Mouse (Mus musculus) embryonic facial prominence, embryonic 11.5 days (tissue): ENCODE measurements around the gene Ddx10. TPM values are rescaled to one million over a fixed set of nuclear protein-coding genes. Genes with fewer than 3 reads are reported as not detected.

Experiments used
- ATAC-seq: fragments of 200-750 bp; cut with Nextera tagmentation; replicated peaks from 2 replicates; pipeline ENCODE4 v1.8.0; 2017; ENCODE audit warnings: low read depth; ENCODE audit not compliant: insufficient number of reproducible peaks, low FRiP score, low TSS enrichment
- DNase-seq: peaks from one replicate; pipeline ENCODE4 v3.0.0-alpha.2; 2015; ENCODE audit warnings: low spot score
- H3K27ac ChIP-seq: fragments of 300-500 bp; sonication (generic); replicated peaks from 2 replicates; pipeline ENCODE4 v1.5.1; 2014; ENCODE audit warnings: mild to moderate bottlenecking, low read depth, low read length, control low read depth
- H3K27me3 ChIP-seq: fragments of 300-500 bp; sonication (generic); 2 replicates; pipeline ENCODE4 v1.6.1; 2014; ENCODE audit warnings: mild to moderate bottlenecking, low read length, moderate library complexity, mixed read lengths; ENCODE audit not compliant: control insufficient read depth, insufficient read depth
- H3K36me3 ChIP-seq: fragments of 300-500 bp; sonication (generic); replicated peaks from 2 replicates; pipeline ENCODE4 v1.6.1; 2014; ENCODE audit warnings: low read depth, mild to moderate bottlenecking, low read length, moderate library complexity, mixed read lengths; ENCODE audit not compliant: control insufficient read depth, insufficient read depth
- H3K4me1 ChIP-seq: fragments of 300-500 bp; sonication (generic); 2 replicates; pipeline ENCODE4 v1.6.1; 2014; ENCODE audit warnings: low read length, mixed read lengths; ENCODE audit not compliant: control insufficient read depth, insufficient read depth
- H3K4me2 ChIP-seq: fragments of 300-500 bp; sonication (generic); 2 replicates; pipeline ENCODE4 v1.6.1; 2014; ENCODE audit warnings: low read depth, mild to moderate bottlenecking, control low read depth, low read length, moderate library complexity
- H3K4me3 ChIP-seq: fragments of 300-500 bp; sonication (generic); 2 replicates; pipeline ENCODE4 v1.5.1; 2014; ENCODE audit warnings: low read depth, low read length, control low read depth
- H3K9ac ChIP-seq: fragments of 300-500 bp; sonication (generic); replicated peaks from 2 replicates; pipeline ENCODE4 v1.6.1; 2014; ENCODE audit warnings: mild to moderate bottlenecking, control low read depth, low read length
- H3K9me3 ChIP-seq: fragments of 300-500 bp; sonication (generic); replicated peaks from 2 replicates; pipeline ENCODE4 v1.6.1; 2016; ENCODE audit warnings: mild to moderate bottlenecking, low read length, inconsistent platforms, mixed read lengths; ENCODE audit not compliant: control insufficient read depth
- WGBS: fragments of 180-500 bp; shearing (Covaris S2); extraction: QIAGEN DNeasy Blood & Tissue Kit; methylation state at CpG from one replicate; pipeline ENCODE4 v1.1.7; 2014; 5-methylcytosine and 5-hydroxymethylcytosine counted together
- polyA plus RNA-seq: library from polyadenylated mRNA; unstranded; fragments of >200 nt; fragmentation: Nextera tagmentation; extraction: Ambion mirVana; gene quantifications from 2 replicates; pipeline ENCODE4 v1.2.1, GENCODE M21; 2014

The Ddx10 gene
- polyA plus RNA-seq: 33.7 and 37.4 TPM in 2 replicates

- DNase-seq (peak; percentile 99), ATAC-seq (peak; percentile 98)
- H3K27me3 ChIP-seq: no peaks in the 10 kb centered on the region
- H3K4me1 ChIP-seq: no peaks in the 10 kb centered on the region
- H3K9ac ChIP-seq: peak within 1 kb of the TSS; percentile 69
- no peak within 1 kb of the TSS for H3K27ac ChIP-seq
- under 1% methylated on average over 35 of the region's 35 CpGs for WGBS
- H3K36me3 ChIP-seq: no peaks in the 10 kb centered on the region
- H3K4me2 ChIP-seq: peak within 1 kb of the TSS; percentile 86
- H3K9me3 ChIP-seq: no peaks in the 10 kb centered on the region
- peak within 1 kb of the TSS; percentile 69 for H3K4me3 ChIP-seq
Measured at GRCm38 (mm10) chr9:53247953-53248397, at the start of gene Ddx10. Gene Ddx10, minus strand, starts transcription at chr9:53248053.

DNA sequence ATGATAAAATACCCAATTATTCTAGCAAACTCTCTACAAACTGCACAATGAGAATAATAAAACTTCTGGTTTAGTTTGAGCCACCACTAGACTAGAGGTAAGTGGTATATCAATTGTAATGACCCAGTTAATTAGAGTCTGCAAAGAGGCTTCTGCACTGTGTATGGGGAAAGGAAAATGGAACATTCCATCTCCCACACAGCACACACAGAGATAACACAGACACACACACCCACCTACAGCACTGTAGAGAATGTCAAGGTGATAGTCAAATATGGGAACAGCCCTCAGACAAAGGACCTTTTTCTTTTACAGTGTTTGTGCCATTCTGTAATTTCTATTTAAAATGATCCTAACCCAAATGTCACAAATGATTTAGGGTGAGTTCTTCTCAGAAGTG lies 45.0 kb upstream of the Ddx10 start:
- ATAC-seq: no peak
- H3K9me3 ChIP-seq: no peaks in the 10 kb centered on the region
- H3K27ac ChIP-seq: no peak overlapping the region
- no peaks in the 10 kb centered on the region for H3K27me3 ChIP-seq
- H3K4me2 ChIP-seq: no peak overlapping the region
- no peaks in the 10 kb centered on the region for H3K4me1 ChIP-seq
- H3K4me3 ChIP-seq: no peak overlapping the region
- H3K36me3 ChIP-seq: no peaks in the 10 kb centered on the region
- DNase-seq: no peak
- H3K9ac ChIP-seq: no peak overlapping the region

DNA sequence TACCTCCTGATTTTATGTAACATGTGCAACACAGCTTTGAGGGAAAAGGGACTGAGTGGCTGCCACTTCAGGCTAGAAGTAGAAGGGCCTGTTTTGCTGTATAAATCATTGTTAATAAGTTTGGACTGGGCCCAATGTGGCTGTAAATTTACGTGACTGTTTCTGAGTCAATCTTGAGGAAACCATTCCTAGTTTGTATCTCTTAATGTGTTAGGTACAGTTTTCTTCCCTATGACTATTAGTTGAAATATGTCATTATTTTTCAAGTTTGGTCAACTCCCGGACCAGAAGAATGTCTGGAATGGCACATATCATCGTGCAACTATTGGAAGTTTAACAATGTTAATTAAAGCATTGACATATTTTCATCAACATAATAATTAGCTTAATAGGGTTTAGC lies 42.2 kb upstream of the Ddx10 start:
- DNase-seq (no peak), ATAC-seq (no peak)
- Histone ChIP-seq H3K9ac (no peak overlapping the region), H3K4me1 (no peaks in the 10 kb centered on the region), H3K27ac (no peak overlapping the region), H3K4me3 (no peak overlapping the region), H3K4me2 (no peak overlapping the region), H3K36me3 (no peaks in the 10 kb centered on the region), H3K9me3 (no peaks in the 10 kb centered on the region), H3K27me3 (no peaks in the 10 kb centered on the region)
- 88% methylated on average over 3 of the region's 3 CpGs for WGBS

- no peak overlapping the region for H3K9ac ChIP-seq
- 78% methylated on average over 6 of the region's 6 CpGs for WGBS
- no peak overlapping the region for H3K4me2 ChIP-seq
- H3K4me1 ChIP-seq: no peaks in the 10 kb centered on the region
- no peak for DNase-seq
- no peaks in the 10 kb centered on the region for H3K36me3 ChIP-seq
- no peak overlapping the region for H3K4me3 ChIP-seq
- no peak overlapping the region for H3K27ac ChIP-seq
- ATAC-seq: no peak
- no peaks in the 10 kb centered on the region for H3K9me3 ChIP-seq
- no peaks in the 10 kb centered on the region for H3K27me3 ChIP-seq
Measured at GRCm38 (mm10) chr9:53286793-53287192, 38.9 kb upstream of the Ddx10 start.

DNA sequence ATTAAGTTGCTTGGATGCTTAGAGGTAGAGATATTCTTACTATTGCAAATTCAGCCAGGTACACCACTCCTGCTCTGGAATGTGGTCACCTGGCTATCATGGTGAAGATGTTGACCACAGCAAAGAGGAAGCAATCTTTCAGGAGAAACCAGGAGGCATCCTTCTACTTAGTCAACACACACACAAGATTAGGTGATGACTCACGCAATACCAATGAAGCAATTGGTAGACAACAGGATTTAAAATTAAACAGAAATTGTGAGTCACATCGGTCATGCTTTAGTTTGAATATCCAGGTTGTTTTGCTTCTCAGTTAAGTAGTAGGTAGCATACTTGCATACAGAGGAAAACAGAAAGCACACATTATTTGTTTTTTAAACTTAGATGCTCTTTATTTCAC lies 31.1 kb upstream of the Ddx10 start:
- no peaks in the 10 kb centered on the region for H3K36me3 ChIP-seq
- H3K9ac ChIP-seq: no peak overlapping the region
- H3K4me1 ChIP-seq: no peaks in the 10 kb centered on the region
- H3K27ac ChIP-seq: no peak overlapping the region
- no peak overlapping the region for H3K4me2 ChIP-seq
- DNase-seq (no peak), ATAC-seq (no peak)
- no peaks in the 10 kb centered on the region for H3K27me3 ChIP-seq
- no peak overlapping the region for H3K4me3 ChIP-seq
- 94% methylated on average over 2 of the region's 2 CpGs for WGBS
- no peaks in the 10 kb centered on the region for H3K9me3 ChIP-seq

DNA sequence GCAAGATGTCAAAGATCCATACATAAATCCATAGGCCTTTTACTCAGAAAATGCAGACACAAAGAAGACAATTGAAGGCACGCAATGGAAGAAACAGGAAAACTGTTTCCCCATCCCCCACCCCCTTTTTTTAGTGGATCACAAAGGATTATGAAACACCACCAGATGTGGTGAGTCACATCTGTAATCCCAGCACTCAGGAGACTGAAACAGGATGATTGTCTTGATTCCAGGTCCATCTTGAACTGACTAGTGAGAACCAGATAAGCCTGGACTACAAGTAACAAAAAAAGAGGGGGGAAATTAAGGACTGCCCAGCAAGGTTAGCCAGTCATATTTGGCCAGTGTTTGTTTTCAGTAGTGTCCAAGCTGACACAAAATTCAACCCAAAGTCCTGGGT lies 28.5 kb upstream of the Ddx10 start:
- Histone ChIP-seq H3K9me3 (no peaks in the 10 kb centered on the region), H3K9ac (no peak overlapping the region), H3K4me1 (no peaks in the 10 kb centered on the region), H3K27ac (no peak overlapping the region), H3K36me3 (no peaks in the 10 kb centered on the region), H3K4me2 (no peak overlapping the region), H3K4me3 (no peak overlapping the region), H3K27me3 (no peaks in the 10 kb centered on the region)
- DNase-seq (no peak), ATAC-seq (no peak)
- WGBS: 85% methylated on average over 1 of the region's 1 CpGs

DNA sequence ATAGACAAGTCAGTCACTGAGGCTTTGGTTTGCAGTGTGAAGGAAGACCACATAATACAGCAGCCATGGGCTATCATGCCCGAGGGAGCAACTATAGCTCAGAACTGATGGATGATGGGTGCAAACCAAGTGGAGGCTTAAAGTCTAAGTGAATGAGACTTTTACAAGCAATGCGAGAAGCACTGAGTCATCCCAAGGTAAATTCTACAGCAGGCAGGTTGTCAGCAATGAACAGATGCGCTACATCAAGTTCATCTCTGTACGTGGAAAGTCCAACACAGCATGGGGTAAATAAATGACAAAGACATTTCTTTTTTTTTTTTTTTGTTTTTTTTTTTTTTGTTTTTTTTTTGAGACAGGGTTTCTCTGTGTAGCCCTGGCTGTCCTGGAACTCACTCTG lies 24.9 kb upstream of the Ddx10 start:
- Histone ChIP-seq H3K4me1 (no peaks in the 10 kb centered on the region), H3K36me3 (no peaks in the 10 kb centered on the region), H3K27me3 (no peaks in the 10 kb centered on the region), H3K4me3 (no peak overlapping the region), H3K4me2 (no peak overlapping the region), H3K9ac (no peak overlapping the region), H3K27ac (no peak overlapping the region), H3K9me3 (no peaks in the 10 kb centered on the region)
- DNase-seq (no peak), ATAC-seq (no peak)
- 88% methylated on average over 4 of the region's 4 CpGs for WGBS

DNA sequence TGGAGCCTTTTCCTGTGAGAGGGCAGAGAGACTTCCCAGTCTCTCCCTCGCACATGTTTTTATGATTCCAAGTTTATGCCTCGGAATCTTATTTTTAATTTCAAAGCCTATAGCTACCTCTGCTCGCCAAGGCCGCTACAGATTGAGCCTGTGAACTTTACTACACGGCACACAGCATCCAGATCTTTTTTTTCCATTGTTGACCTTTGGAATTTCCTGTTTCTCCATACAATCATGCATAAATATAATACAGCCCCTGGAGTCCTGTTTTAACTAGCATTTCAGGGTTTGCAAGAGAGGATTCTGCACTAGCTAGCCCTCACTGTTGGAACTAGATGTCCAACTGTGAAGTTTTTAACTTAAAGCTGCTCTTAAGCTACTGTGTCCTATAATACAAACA lies 24.4 kb upstream of the Ddx10 start:
- Histone ChIP-seq H3K4me1 (no peaks in the 10 kb centered on the region), H3K27ac (no peak overlapping the region), H3K4me2 (no peak overlapping the region), H3K36me3 (no peaks in the 10 kb centered on the region), H3K27me3 (no peaks in the 10 kb centered on the region), H3K9me3 (no peaks in the 10 kb centered on the region), H3K9ac (no peak overlapping the region), H3K4me3 (no peak overlapping the region)
- ATAC-seq: no peak
- no peak for DNase-seq
- 69% methylated on average over 5 of the region's 5 CpGs for WGBS
